Mouse (Mus musculus): Measurements from ENCODE around the gene Shb. TPM values are rescaled to one million over a fixed set of nuclear protein-coding genes. Genes with fewer than 3 reads are reported as not detected.

The Shb gene
- polyA plus RNA-seq, 1 experiment from 2014 or later: 5.5 TPM

DNA sequence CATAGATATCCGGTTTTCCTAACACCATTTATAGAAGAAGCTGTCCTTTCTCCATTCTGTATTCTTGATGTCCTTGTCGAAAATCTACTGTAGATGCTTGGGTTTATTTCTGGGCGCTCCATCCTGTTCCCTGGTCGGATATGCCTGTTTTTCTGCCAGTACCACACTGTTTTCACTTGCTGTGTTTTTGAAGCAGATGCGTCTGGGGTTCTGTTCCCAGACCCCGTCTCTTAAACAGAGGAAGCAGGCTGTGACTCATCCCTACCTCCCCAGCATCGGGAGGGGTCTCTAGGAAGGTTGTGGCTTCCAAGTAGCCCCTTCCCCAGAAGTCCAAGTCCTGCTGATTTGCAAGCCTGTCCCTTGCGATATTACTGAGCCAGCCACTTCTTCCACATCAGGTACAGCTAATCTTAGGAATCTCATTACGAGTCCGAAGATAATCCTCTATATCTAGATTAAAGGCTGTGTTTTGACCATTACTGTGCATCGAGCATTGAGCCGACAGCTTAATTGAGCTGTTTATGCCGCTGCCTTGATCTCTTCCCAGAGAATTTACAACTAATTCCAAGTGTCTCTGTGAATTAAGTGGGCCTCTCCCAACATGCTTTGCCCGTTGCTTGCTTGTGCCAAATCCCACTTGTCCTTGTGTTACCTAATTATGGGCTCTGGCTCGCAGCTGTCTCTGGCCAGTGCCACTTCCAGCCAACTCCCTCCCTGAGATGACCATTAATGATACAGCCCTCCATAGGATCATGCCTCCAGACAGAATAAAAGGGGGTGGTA is 8.1 kb upstream of the Shb start:
- Histone ChIP-seq H3K36me3 (ENCODE audit: control insufficient read depth, insufficient read depth, low read length) (no peaks in the 10 kb centered on the region), H3K4me1 (replicated peaks; ENCODE audit: control insufficient read depth, insufficient read depth) (no peaks in the 10 kb centered on the region), H3K4me2 (replicated peaks; ENCODE audit: low read depth) (no peak overlapping the region), H3K27me3 (ENCODE audit: control insufficient read depth, insufficient read depth, low read length) (no peaks in the 10 kb centered on the region), H3K9ac (ENCODE audit: low read length) (no peak overlapping the region), H3K9me3 (ENCODE audit: control insufficient read depth, low read length) (no peaks in the 10 kb centered on the region), H3K4me3 (ENCODE audit: low read depth, low read length) (no peak overlapping the region), H3K27ac (replicated peaks) (peak overlapping the region; percentile 40; the same call in 1 of the 2 replicates)
- TF ChIP-seq CTCF (IDR thresholded peaks at IDR 0.05; ENCODE audit: low read depth): no peak
- TF ChIP-seq EP300 (optimal IDR thresholded peaks at IDR 0.05): no peak
- DNase-seq (ENCODE audit: low spot score): no peak
- 57% methylated on average over 15 of the region's 15 CpGs for WGBS
- no peak; the same call in 1 of the 2 replicates for ATAC-seq (ENCODE audit: low FRiP score, low TSS enrichment)

DNA sequence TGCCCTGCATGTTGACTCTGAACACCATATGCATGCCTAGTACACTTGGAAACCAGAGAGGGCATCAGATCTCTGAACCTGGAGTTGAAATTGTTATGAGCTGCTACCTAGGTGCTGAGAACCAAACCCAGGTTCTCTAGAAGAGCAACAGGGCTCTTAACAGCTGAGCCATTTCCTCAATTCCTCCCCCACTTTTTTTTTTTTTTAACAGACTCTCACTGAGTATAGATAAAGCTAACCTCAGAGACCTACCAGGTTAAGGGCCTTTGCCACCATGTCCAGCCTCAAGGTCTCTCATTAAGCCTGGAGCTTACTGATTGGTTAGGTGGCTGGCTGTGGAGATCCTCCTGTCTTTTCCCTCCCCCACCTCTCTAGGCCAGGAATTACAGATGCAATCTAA is 6.9 kb upstream of the Shb start:
- Histone ChIP-seq H3K27me3 (ENCODE audit: control insufficient read depth, insufficient read depth, low read length) (no peaks in the 10 kb centered on the region), H3K27ac (replicated peaks) (no peak overlapping the region), H3K9ac (ENCODE audit: low read length) (no peak overlapping the region), H3K4me3 (ENCODE audit: low read depth, low read length) (no peak overlapping the region), H3K4me1 (replicated peaks; ENCODE audit: control insufficient read depth, insufficient read depth) (no peaks in the 10 kb centered on the region), H3K4me2 (replicated peaks; ENCODE audit: low read depth) (no peak overlapping the region), H3K36me3 (ENCODE audit: control insufficient read depth, insufficient read depth, low read length) (no peaks in the 10 kb centered on the region), H3K9me3 (ENCODE audit: control insufficient read depth, low read length) (no peaks in the 10 kb centered on the region)
- TF ChIP-seq CTCF (IDR thresholded peaks at IDR 0.05; ENCODE audit: low read depth): no peak
- TF ChIP-seq EP300 (optimal IDR thresholded peaks at IDR 0.05): no peak
- ATAC-seq (ENCODE audit: low FRiP score, low TSS enrichment) (no peak), DNase-seq (ENCODE audit: low spot score) (no peak)

DNA sequence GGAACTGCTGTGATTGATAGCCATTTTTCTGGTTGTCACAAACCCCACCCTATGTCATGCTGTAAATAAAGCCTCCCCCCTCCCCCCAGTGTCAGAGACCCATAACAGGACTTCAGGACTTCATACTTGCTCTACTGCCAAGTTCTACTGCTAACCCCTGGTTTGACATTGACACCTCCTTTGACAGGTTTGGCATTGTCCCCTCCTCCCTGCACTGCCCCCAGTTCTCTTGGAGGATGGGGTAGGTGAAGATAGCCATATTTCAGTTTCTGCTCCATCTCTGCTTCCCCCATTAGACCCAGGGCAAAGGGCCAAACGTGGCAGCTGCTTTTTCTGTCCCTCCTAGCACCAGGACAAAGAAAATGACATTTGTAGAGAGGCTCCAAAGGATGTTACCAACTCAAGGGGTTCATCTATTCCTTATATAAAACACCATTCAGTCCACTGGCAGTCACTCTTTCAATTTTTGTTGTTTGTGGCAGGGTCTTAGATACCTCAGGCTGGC is 1.2 kb upstream of the Shb start:
- Histone ChIP-seq H3K4me2 (replicated peaks; ENCODE audit: low read depth) (no peak overlapping the region), H3K4me3 (ENCODE audit: low read depth, low read length) (no peak overlapping the region), H3K27me3 (ENCODE audit: control insufficient read depth, insufficient read depth, low read length) (no peaks in the 10 kb centered on the region), H3K36me3 (ENCODE audit: control insufficient read depth, insufficient read depth, low read length) (no peaks in the 10 kb centered on the region), H3K4me1 (replicated peaks; ENCODE audit: control insufficient read depth, insufficient read depth) (no peaks in the 10 kb centered on the region), H3K27ac (replicated peaks) (no peak overlapping the region), H3K9me3 (ENCODE audit: control insufficient read depth, low read length) (no peaks in the 10 kb centered on the region), H3K9ac (ENCODE audit: low read length) (no peak overlapping the region)
- ATAC-seq (ENCODE audit: low FRiP score, low TSS enrichment): no peak
- TF ChIP-seq EP300 (optimal IDR thresholded peaks at IDR 0.05): no peak
- TF ChIP-seq CTCF (IDR thresholded peaks at IDR 0.05; ENCODE audit: low read depth): no peak
- WGBS: 50% methylated on average over 1 of the region's 1 CpGs
- DNase-seq (ENCODE audit: low spot score): no peak

DNA sequence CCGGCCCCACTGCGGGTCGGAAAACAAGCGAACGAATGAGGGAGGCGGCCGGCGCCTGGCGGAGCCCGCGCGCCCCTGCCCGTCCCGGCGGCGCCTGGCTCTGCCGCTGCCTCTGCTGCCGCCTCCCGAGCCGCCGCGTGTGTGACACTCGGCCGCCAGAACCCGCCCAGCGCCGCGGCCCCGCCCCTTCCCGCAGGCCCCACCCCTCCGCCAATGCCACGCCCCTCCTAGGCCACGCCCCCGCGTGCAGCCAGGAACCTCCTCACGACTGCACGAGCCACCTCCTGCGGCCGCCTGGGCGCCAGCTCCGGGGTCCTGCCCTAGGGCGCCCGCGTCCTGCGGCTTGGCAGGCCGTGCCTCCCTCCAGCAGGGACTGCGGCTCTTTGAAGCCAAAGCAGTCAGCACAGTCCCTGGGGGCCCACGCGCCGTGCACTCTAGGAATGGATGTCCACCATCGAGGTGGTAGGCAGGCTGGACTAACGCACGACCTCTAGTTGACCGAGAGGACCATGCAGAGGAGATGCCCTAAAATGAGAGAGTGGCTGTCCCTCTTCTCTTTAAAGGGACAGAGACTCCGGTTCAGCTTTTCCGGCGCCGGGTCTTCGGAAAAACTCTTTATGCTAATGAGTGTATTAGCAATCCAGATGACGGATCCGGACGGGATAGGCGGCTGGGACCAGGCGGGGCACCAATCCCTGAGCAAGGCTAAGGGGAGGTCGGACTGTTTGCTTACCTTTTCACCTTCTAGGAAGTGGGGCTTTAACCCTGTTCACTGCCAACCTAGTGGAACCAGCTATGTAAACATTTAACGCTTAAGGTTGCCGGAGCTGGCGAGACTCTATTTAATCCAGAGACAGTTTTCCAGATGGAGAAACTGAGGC is 1.4 kb downstream of the Shb start:
- no peaks in the 10 kb centered on the region for H3K36me3 ChIP-seq (ENCODE audit: control insufficient read depth, insufficient read depth, low read length)
- peaks cover 6% of the 10 kb centered on the region for H3K4me1 ChIP-seq (replicated peaks; ENCODE audit: control insufficient read depth, insufficient read depth)
- no peaks in the 10 kb centered on the region for H3K9me3 ChIP-seq (ENCODE audit: control insufficient read depth, low read length)
- under 1% methylated on average over 62 of the region's 68 CpGs for WGBS
- H3K4me3 ChIP-seq (ENCODE audit: low read depth, low read length): peak overlapping the region; percentile 83
- H3K27me3 ChIP-seq (ENCODE audit: control insufficient read depth, insufficient read depth, low read length): no peaks in the 10 kb centered on the region
- H3K9ac ChIP-seq (ENCODE audit: low read length): peak overlapping the region; percentile 94
- DNase-seq (ENCODE audit: low spot score) (peak; percentile 99), ATAC-seq (ENCODE audit: low FRiP score, low TSS enrichment) (peak; percentile 91)
- TF ChIP-seq CTCF (IDR thresholded peaks at IDR 0.05; ENCODE audit: low read depth) (peak; percentile 44), EP300 (optimal IDR thresholded peaks at IDR 0.05) (peak; percentile 58)
- peak overlapping the region; percentile 98 for H3K27ac ChIP-seq (replicated peaks)
- H3K4me2 ChIP-seq (replicated peaks; ENCODE audit: low read depth): peak overlapping the region; percentile 97

DNA sequence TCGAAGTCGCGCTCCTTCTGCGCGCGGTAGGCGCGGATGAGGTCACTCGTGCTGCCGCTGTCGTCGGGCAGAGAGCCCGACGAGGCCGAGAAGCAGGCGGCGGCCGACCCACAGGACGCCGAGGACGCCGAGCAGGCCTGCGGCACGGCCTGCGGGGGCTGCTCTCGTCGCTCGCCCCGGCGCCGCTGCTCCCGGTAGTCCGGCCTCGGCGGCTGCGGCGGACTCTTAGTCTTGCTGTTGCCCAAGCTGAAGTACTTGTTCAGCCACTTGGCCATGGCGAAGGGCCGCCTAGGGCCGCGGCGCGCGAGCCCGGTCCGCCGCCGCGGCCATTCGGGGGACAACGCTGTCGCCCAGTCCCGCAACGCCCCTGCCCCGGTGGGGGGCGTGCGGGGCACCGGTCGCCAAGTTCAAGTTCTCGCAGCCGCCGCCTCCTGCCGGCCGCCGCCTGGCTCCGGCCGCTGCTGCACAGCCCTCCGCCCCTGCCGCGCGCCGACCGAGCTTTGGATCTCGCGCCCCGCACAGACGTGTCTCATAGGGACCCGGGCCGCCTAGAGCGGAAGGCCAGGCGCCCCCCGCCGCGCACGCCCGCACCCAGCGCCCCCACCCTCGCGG is 2.2 kb downstream of the Shb start:
- peaks cover 6% of the 10 kb centered on the region for H3K4me1 ChIP-seq (replicated peaks; ENCODE audit: control insufficient read depth, insufficient read depth)
- under 1% methylated on average over 79 of the region's 89 CpGs for WGBS
- no peak for TF ChIP-seq EP300 (optimal IDR thresholded peaks at IDR 0.05)
- no peak for TF ChIP-seq CTCF (IDR thresholded peaks at IDR 0.05; ENCODE audit: low read depth)
- peak; percentile 70 for DNase-seq (ENCODE audit: low spot score)
- H3K36me3 ChIP-seq (ENCODE audit: control insufficient read depth, insufficient read depth, low read length): no peaks in the 10 kb centered on the region; the same call in 1 of the 2 replicates
- H3K9me3 ChIP-seq (ENCODE audit: control insufficient read depth, low read length): no peaks in the 10 kb centered on the region
- peak overlapping the region; percentile 97 for H3K4me2 ChIP-seq (replicated peaks; ENCODE audit: low read depth)
- H3K9ac ChIP-seq (ENCODE audit: low read length): peak overlapping the region; percentile 94
- H3K27ac ChIP-seq (replicated peaks): peak overlapping the region; percentile 98
- peak; percentile 42; the same call in 1 of the 2 replicates for ATAC-seq (ENCODE audit: low FRiP score, low TSS enrichment)
- H3K4me3 ChIP-seq (ENCODE audit: low read depth, low read length): peak overlapping the region; percentile 83
- no peaks in the 10 kb centered on the region for H3K27me3 ChIP-seq (ENCODE audit: control insufficient read depth, insufficient read depth, low read length)

All from stomach, postnatal 0 days (tissue).